Mouse (Mus musculus): Measurements from ENCODE around the gene 1700016K19Rik. TPM values are rescaled to one million over a fixed set of nuclear protein-coding genes. Genes with fewer than 3 reads are reported as not detected.

1700016K19Rik gene
- total RNA-seq, 1 experiment: 1.2 TPM

DNA sequence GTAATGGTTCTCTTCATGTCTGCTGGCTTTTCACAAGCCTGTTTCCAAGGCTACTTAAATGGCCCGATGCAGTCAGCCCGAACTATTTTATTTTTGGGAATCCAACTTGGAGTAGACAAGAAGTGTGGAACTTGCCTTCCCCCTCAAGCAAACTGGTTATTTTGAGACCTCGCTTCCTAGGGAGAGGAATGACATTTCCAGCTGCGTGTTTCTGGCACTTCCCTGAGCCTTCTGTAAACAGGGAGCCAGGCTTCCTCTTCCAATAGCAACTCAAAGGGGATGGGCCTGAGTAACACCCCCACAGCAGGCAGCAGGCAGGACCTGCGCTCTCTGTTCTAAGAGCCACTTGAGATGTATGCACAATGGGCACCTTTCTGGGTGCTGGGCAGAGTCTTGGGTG is 43.2 kb downstream of the 1700016K19Rik start:
- in situ Hi-C loops (cut with MboI; ENCODE audit: low sequenced_read_pairs in 2 of 2, unreplicated experiment in 2 of 2): no loop called here
- Histone ChIP-seq H3K36me3 (ENCODE audit: control insufficient read depth, insufficient read depth, low read length, poor library complexity, severe bottlenecking) (no peaks in the 10 kb centered on the region), H3K9ac (ENCODE audit: insufficient read depth, low read depth, low read length, poor library complexity, severe bottlenecking) (no peak overlapping the region), H3K4me1 (ENCODE audit: control insufficient read depth in 2 of 2, insufficient read depth in 2 of 2, low read length in 2 of 2, poor library complexity in 1 of 2) (no peaks in the 10 kb centered on the region), H3K27ac (ENCODE audit: insufficient read depth, low read depth, low read length, poor library complexity, severe bottlenecking) (no peak overlapping the region), H3K9me3 (ENCODE audit: control insufficient read depth, insufficient read depth, low read depth, low read length) (no peaks in the 10 kb centered on the region), H3K4me3 (ENCODE audit: insufficient read depth in 1 of 2, low read depth in 1 of 2, low read length in 2 of 2, poor library complexity in 1 of 2, severe bottlenecking in 1 of 2) (no peak overlapping the region)
- TF ChIP-seq MAFK (IDR thresholded peaks at IDR 0.05; ENCODE audit: insufficient read depth, low read depth, low read length): no peak
- TF ChIP-seq ZNF384 (IDR thresholded peaks at IDR 0.05; ENCODE audit: low read depth, low read length): no peak
- TF ChIP-seq CHD2 (IDR thresholded peaks at IDR 0.05; ENCODE audit: low read depth, low read length): no peak
- TF ChIP-seq ZC3H11A (IDR thresholded peaks at IDR 0.05; ENCODE audit: borderline replicate concordance, low read depth, low read length): no peak
- DNase-seq (ENCODE audit: low read depth, low spot score): no peak

DNA sequence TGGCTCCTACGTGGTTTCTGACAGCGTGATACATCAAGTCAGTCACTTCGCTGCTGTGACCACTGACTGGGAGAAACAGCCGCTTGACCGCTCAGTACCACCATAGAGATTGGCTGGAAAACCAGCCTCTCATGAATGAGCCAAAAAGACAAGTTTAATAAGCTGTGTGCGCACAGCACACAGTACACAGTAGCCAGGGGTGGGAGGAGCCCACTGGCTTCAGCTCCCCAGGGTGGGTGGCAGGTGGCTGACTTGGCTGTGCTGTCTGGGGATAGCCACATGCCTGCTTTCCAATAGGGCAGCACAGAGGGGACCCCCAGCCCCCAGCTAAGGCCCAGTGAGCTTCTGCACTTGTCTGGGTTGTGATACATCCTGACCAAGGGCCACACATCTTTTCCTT is 44.8 kb downstream of the 1700016K19Rik start:
- DNase-seq (ENCODE audit: low read depth, low spot score): no peak
- Histone ChIP-seq H3K4me1 (ENCODE audit: control insufficient read depth in 2 of 2, insufficient read depth in 2 of 2, low read length in 2 of 2, poor library complexity in 1 of 2) (no peaks in the 10 kb centered on the region), H3K9ac (ENCODE audit: insufficient read depth, low read depth, low read length, poor library complexity, severe bottlenecking) (no peak overlapping the region), H3K9me3 (ENCODE audit: control insufficient read depth, insufficient read depth, low read depth, low read length) (no peaks in the 10 kb centered on the region), H3K27ac (ENCODE audit: insufficient read depth, low read depth, low read length, poor library complexity, severe bottlenecking) (no peak overlapping the region), H3K36me3 (ENCODE audit: control insufficient read depth, insufficient read depth, low read length, poor library complexity, severe bottlenecking) (no peaks in the 10 kb centered on the region), H3K4me3 (ENCODE audit: insufficient read depth in 1 of 2, low read depth in 1 of 2, low read length in 2 of 2, poor library complexity in 1 of 2, severe bottlenecking in 1 of 2) (no peak overlapping the region)
- in situ Hi-C loops (cut with MboI; ENCODE audit: low sequenced_read_pairs in 2 of 2, unreplicated experiment in 2 of 2): no loop called here
- TF ChIP-seq CHD2 (IDR thresholded peaks at IDR 0.05; ENCODE audit: low read depth, low read length) (no peak), MAFK (IDR thresholded peaks at IDR 0.05; ENCODE audit: insufficient read depth, low read depth, low read length) (no peak), ZNF384 (IDR thresholded peaks at IDR 0.05; ENCODE audit: low read depth, low read length) (no peak)

DNA sequence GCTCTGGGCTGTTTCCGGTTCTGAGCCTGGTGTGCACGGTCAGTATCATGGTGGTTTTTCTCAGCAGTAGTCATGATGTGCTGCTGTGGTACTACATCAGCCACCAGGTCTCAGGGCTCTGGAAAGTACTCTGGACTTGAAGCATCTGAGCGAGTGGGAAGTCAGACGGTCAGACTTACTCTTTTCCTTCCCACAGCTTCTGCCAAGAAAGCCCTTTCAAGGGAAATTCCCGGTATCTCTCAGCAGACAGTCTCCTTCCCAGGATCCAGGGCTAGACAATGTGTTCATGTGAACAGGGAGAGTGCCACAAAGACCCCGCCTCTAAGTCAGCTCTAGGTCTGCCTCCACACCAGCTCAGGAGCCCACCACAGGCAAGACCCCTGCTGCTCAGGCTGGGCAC is 45.7 kb downstream of the 1700016K19Rik start:
- Histone ChIP-seq H3K9me3 (ENCODE audit: control insufficient read depth, insufficient read depth, low read depth, low read length) (no peaks in the 10 kb centered on the region), H3K9ac (ENCODE audit: insufficient read depth, low read depth, low read length, poor library complexity, severe bottlenecking) (no peak overlapping the region), H3K36me3 (ENCODE audit: control insufficient read depth, insufficient read depth, low read length, poor library complexity, severe bottlenecking) (no peaks in the 10 kb centered on the region), H3K27ac (ENCODE audit: insufficient read depth, low read depth, low read length, poor library complexity, severe bottlenecking) (no peak overlapping the region), H3K4me3 (ENCODE audit: insufficient read depth in 1 of 2, low read depth in 1 of 2, low read length in 2 of 2, poor library complexity in 1 of 2, severe bottlenecking in 1 of 2) (no peak overlapping the region), H3K4me1 (ENCODE audit: control insufficient read depth in 2 of 2, insufficient read depth in 2 of 2, low read length in 2 of 2, poor library complexity in 1 of 2) (no peaks in the 10 kb centered on the region)
- in situ Hi-C loops (cut with MboI; ENCODE audit: low sequenced_read_pairs in 2 of 2, unreplicated experiment in 2 of 2): no loop called here
- TF ChIP-seq ZNF384 (IDR thresholded peaks at IDR 0.05; ENCODE audit: low read depth, low read length): no peak
- TF ChIP-seq HCFC1 (IDR thresholded peaks at IDR 0.05; ENCODE audit: borderline replicate concordance, insufficient read depth, low read length): no peak
- no peak for TF ChIP-seq MAFK (IDR thresholded peaks at IDR 0.05; ENCODE audit: insufficient read depth, low read depth, low read length)
- no peak for TF ChIP-seq CHD2 (IDR thresholded peaks at IDR 0.05; ENCODE audit: low read depth, low read length)
- DNase-seq (ENCODE audit: low read depth, low spot score): no peak

DNA sequence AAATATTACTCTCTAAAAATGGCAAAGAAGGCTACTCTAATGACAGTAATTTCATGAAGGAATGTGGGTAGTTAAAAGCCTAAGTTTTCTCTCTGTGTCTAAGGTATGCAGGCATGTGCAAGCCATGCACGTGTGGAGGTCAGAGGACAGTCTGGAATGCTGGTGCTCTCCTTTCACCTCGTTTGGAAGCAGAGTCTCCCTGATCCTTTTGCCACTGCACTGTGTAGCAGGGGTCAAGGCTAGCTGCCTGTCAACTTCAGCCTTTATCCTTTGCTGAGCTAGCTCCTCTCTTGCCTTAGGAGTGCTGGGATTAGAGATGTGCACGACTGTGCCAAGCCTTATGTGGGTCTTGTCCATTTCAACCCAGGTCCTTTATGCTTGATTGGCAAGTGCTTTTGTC is 50.8 kb downstream of the 1700016K19Rik start:
- TF ChIP-seq ZNF384 (IDR thresholded peaks at IDR 0.05; ENCODE audit: low read depth, low read length) (no peak), MAFK (IDR thresholded peaks at IDR 0.05; ENCODE audit: insufficient read depth, low read depth, low read length) (no peak), ZC3H11A (IDR thresholded peaks at IDR 0.05; ENCODE audit: borderline replicate concordance, low read depth, low read length) (no peak), HCFC1 (IDR thresholded peaks at IDR 0.05; ENCODE audit: borderline replicate concordance, insufficient read depth, low read length) (no peak), CHD2 (IDR thresholded peaks at IDR 0.05; ENCODE audit: low read depth, low read length) (no peak)
- no peak for DNase-seq (ENCODE audit: low read depth, low spot score)
- no peaks in the 10 kb centered on the region for H3K4me1 ChIP-seq (ENCODE audit: control insufficient read depth in 2 of 2, insufficient read depth in 2 of 2, low read length in 2 of 2, poor library complexity in 1 of 2)
- no peaks in the 10 kb centered on the region for H3K9me3 ChIP-seq (ENCODE audit: control insufficient read depth, insufficient read depth, low read depth, low read length)
- no peak overlapping the region for H3K9ac ChIP-seq (ENCODE audit: insufficient read depth, low read depth, low read length, poor library complexity, severe bottlenecking)
- H3K36me3 ChIP-seq (ENCODE audit: control insufficient read depth, insufficient read depth, low read length, poor library complexity, severe bottlenecking): no peaks in the 10 kb centered on the region
- no peak overlapping the region for H3K4me3 ChIP-seq (ENCODE audit: insufficient read depth in 1 of 2, low read depth in 1 of 2, low read length in 2 of 2, poor library complexity in 1 of 2, severe bottlenecking in 1 of 2)
- in situ Hi-C loops (cut with MboI; ENCODE audit: low sequenced_read_pairs in 2 of 2, unreplicated experiment in 2 of 2): no loop called here
- no peak overlapping the region for H3K27ac ChIP-seq (ENCODE audit: insufficient read depth, low read depth, low read length, poor library complexity, severe bottlenecking)

DNA sequence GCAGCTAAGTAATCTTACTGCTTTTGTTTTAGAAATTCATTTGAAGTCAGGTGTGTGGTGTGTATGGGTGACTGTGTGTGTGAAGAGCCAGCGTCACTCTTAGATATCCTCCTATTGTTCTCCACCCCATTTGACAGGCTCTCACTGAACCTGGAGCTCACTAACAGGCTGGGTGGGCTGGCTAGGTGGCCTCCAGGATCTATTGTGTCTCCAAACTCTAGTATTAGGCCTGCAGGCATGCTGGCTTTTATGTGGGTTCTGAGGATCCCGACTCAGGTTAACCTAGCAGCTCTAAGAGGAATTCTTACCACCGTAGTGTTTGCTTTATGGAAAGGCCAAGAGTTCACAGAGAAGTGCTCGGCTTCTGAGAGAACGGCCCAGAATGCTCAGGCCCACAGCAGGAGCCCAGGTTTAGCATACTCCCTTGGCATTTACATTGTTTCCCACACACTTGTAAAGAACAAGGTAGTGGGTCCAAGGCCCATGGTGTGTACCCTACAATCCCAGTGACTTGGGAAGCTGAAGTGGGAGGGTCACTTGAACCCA is 51.3 kb downstream of the 1700016K19Rik start:
- H3K36me3 ChIP-seq (ENCODE audit: control insufficient read depth, insufficient read depth, low read length, poor library complexity, severe bottlenecking): no peaks in the 10 kb centered on the region
- TF ChIP-seq CHD2 (IDR thresholded peaks at IDR 0.05; ENCODE audit: low read depth, low read length) (no peak), MAFK (IDR thresholded peaks at IDR 0.05; ENCODE audit: insufficient read depth, low read depth, low read length) (no peak), ZC3H11A (IDR thresholded peaks at IDR 0.05; ENCODE audit: borderline replicate concordance, low read depth, low read length) (no peak), ZNF384 (IDR thresholded peaks at IDR 0.05; ENCODE audit: low read depth, low read length) (no peak), HCFC1 (IDR thresholded peaks at IDR 0.05; ENCODE audit: borderline replicate concordance, insufficient read depth, low read length) (no peak)
- no peaks in the 10 kb centered on the region for H3K9me3 ChIP-seq (ENCODE audit: control insufficient read depth, insufficient read depth, low read depth, low read length)
- H3K27ac ChIP-seq (ENCODE audit: insufficient read depth, low read depth, low read length, poor library complexity, severe bottlenecking): no peak overlapping the region
- in situ Hi-C loops (cut with MboI; ENCODE audit: low sequenced_read_pairs in 2 of 2, unreplicated experiment in 2 of 2): no loop called here
- no peaks in the 10 kb centered on the region for H3K4me1 ChIP-seq (ENCODE audit: control insufficient read depth in 2 of 2, insufficient read depth in 2 of 2, low read length in 2 of 2, poor library complexity in 1 of 2)
- no peak overlapping the region for H3K9ac ChIP-seq (ENCODE audit: insufficient read depth, low read depth, low read length, poor library complexity, severe bottlenecking)
- no peak for DNase-seq (ENCODE audit: low read depth, low spot score)
- no peak overlapping the region for H3K4me3 ChIP-seq (ENCODE audit: insufficient read depth in 1 of 2, low read depth in 1 of 2, low read length in 2 of 2, poor library complexity in 1 of 2, severe bottlenecking in 1 of 2)
